Mouse (Mus musculus): Measurements from ENCODE around the gene Vasn. TPM values are rescaled to one million over a fixed set of nuclear protein-coding genes. Genes with fewer than 3 reads are reported as not detected.

The Vasn gene
- polyA plus RNA-seq, 1 experiment from 2014 or later, result 2.3 TPM

GRCm38 (mm10) chr16:4646831-4647230 lies 7.1 kb downstream of the Vasn start:
- H3K4me3 ChIP-seq, result no peak overlapping the region
- no peak overlapping the region for H3K9ac ChIP-seq
- no peak for ATAC-seq
- no peak overlapping the region for H3K4me2 ChIP-seq
- H3K27ac ChIP-seq, result no peak overlapping the region
- peaks cover 25% of the 10 kb centered on the region; the same call in 1 of the 2 replicates for H3K36me3 ChIP-seq (ENCODE audit: poor library complexity, severe bottlenecking)
- no peaks in the 10 kb centered on the region for H3K27me3 ChIP-seq
- WGBS, result 76% methylated on average over 4 of the region's 4 CpGs
- H3K9me3 ChIP-seq (replicated peaks), result no peaks in the 10 kb centered on the region
- H3K4me1 ChIP-seq, result peaks cover 33% of the 10 kb centered on the region

GRCm38 (mm10) chr16:4647651-4648141 lies 8.0 kb downstream of the Vasn start:
- Histone ChIP-seq H3K4me3 (no peak overlapping the region), H3K9ac (peak overlapping the region; percentile 3; the same call in 1 of the 2 replicates), H3K27ac (no peak overlapping the region), H3K27me3 (no peaks in the 10 kb centered on the region), H3K4me1 (peaks cover 29% of the 10 kb centered on the region), H3K9me3 (replicated peaks) (no peaks in the 10 kb centered on the region), H3K36me3 (ENCODE audit: poor library complexity, severe bottlenecking) (peaks cover 33% of the 10 kb centered on the region; the same call in 1 of the 2 replicates), H3K4me2 (no peak overlapping the region)
- 83% methylated on average over 13 of the region's 13 CpGs for WGBS
- ATAC-seq, result no peak

GRCm38 (mm10) chr16:4648416-4649023 lies 8.8 kb downstream of the Vasn start:
- H3K4me2 ChIP-seq, result no peak overlapping the region
- H3K27ac ChIP-seq, result no peak overlapping the region
- WGBS, result 86% methylated on average over 28 of the region's 28 CpGs
- no peak overlapping the region for H3K4me3 ChIP-seq
- ATAC-seq, result no peak
- no peak overlapping the region for H3K9ac ChIP-seq
- no peaks in the 10 kb centered on the region for H3K9me3 ChIP-seq (replicated peaks)
- H3K36me3 ChIP-seq (ENCODE audit: poor library complexity, severe bottlenecking), result peaks cover 33% of the 10 kb centered on the region; the same call in 1 of the 2 replicates
- peaks cover 20% of the 10 kb centered on the region for H3K4me1 ChIP-seq
- H3K27me3 ChIP-seq, result no peaks in the 10 kb centered on the region

GRCm38 (mm10) chr16:4649211-4649610 lies 9.5 kb downstream of the Vasn start:
- H3K4me1 ChIP-seq, result peaks cover 14% of the 10 kb centered on the region
- H3K27me3 ChIP-seq, result no peaks in the 10 kb centered on the region
- H3K4me3 ChIP-seq, result no peak overlapping the region
- H3K27ac ChIP-seq, result no peak overlapping the region
- ATAC-seq, result no peak
- peaks cover 39% of the 10 kb centered on the region; the same call in 1 of the 2 replicates for H3K36me3 ChIP-seq (ENCODE audit: poor library complexity, severe bottlenecking)
- H3K4me2 ChIP-seq, result no peak overlapping the region
- no peak overlapping the region for H3K9ac ChIP-seq
- no peaks in the 10 kb centered on the region for H3K9me3 ChIP-seq (replicated peaks)
- WGBS, result 88% methylated on average over 5 of the region's 5 CpGs

GRCm38 (mm10) chr16:4649692-4650091 lies 10.0 kb downstream of the Vasn start:
- peaks cover 9% of the 10 kb centered on the region for H3K4me1 ChIP-seq
- no peak overlapping the region for H3K4me3 ChIP-seq
- ATAC-seq, result no peak
- H3K4me2 ChIP-seq, result no peak overlapping the region
- no peak overlapping the region for H3K27ac ChIP-seq
- no peak overlapping the region for H3K9ac ChIP-seq
- no peaks in the 10 kb centered on the region for H3K27me3 ChIP-seq
- WGBS, result 93% methylated on average over 11 of the region's 11 CpGs
- peaks cover 43% of the 10 kb centered on the region; the same call in 1 of the 2 replicates for H3K36me3 ChIP-seq (ENCODE audit: poor library complexity, severe bottlenecking)
- no peaks in the 10 kb centered on the region for H3K9me3 ChIP-seq (replicated peaks)

- Histone ChIP-seq H3K4me2 (no peak overlapping the region), H3K27ac (no peak overlapping the region), H3K4me3 (no peak overlapping the region), H3K9ac (no peak overlapping the region), H3K9me3 (replicated peaks) (no peaks in the 10 kb centered on the region), H3K4me1 (peaks cover 8% of the 10 kb centered on the region), H3K27me3 (no peaks in the 10 kb centered on the region), H3K36me3 (ENCODE audit: poor library complexity, severe bottlenecking) (peaks cover 46% of the 10 kb centered on the region; the same call in 1 of the 2 replicates)
- WGBS, result 86% methylated on average over 3 of the region's 3 CpGs
- no peak for ATAC-seq
These were observed 10.4 kb downstream of the Vasn start for GRCm38 (mm10) chr16:4650161-4650560.

- H3K9ac ChIP-seq, result no peak overlapping the region
- no peaks in the 10 kb centered on the region for H3K27me3 ChIP-seq
- 86% methylated on average over 1 of the region's 1 CpGs for WGBS
- no peaks in the 10 kb centered on the region for H3K9me3 ChIP-seq (replicated peaks)
- peaks cover 52% of the 10 kb centered on the region; the same call in 1 of the 2 replicates for H3K36me3 ChIP-seq (ENCODE audit: poor library complexity, severe bottlenecking)
- no peak overlapping the region; the same call in 1 of the 2 replicates for H3K27ac ChIP-seq
- no peak overlapping the region for H3K4me2 ChIP-seq
- H3K4me3 ChIP-seq, result no peak overlapping the region
- ATAC-seq, result no peak
- H3K4me1 ChIP-seq, result peaks cover 15% of the 10 kb centered on the region
These were observed 11.3 kb downstream of the Vasn start for GRCm38 (mm10) chr16:4651081-4651480.

GRCm38 (mm10) chr16:4651624-4652023 lies 11.9 kb downstream of the Vasn start:
- H3K27ac ChIP-seq, result no peak overlapping the region
- H3K4me1 ChIP-seq, result peaks cover 21% of the 10 kb centered on the region
- ATAC-seq, result no peak
- H3K4me2 ChIP-seq, result no peak overlapping the region
- peaks cover 52% of the 10 kb centered on the region; the same call in 1 of the 2 replicates for H3K36me3 ChIP-seq (ENCODE audit: poor library complexity, severe bottlenecking)
- no peaks in the 10 kb centered on the region for H3K9me3 ChIP-seq (replicated peaks)
- H3K9ac ChIP-seq, result no peak overlapping the region; the same call in 1 of the 2 replicates
- whole genome bisulfite sequencing, result 66% methylated on average over 7 of the region's 7 CpGs
- no peaks in the 10 kb centered on the region for H3K27me3 ChIP-seq
- no peak overlapping the region for H3K4me3 ChIP-seq

GRCm38 (mm10) chr16:4652707-4653416 lies 13.1 kb downstream of the Vasn start:
- no peak for ATAC-seq
- Histone ChIP-seq H3K27me3 (no peaks in the 10 kb centered on the region), H3K9me3 (replicated peaks) (no peaks in the 10 kb centered on the region), H3K9ac (no peak overlapping the region), H3K4me3 (no peak overlapping the region), H3K4me1 (peaks cover 22% of the 10 kb centered on the region), H3K27ac (no peak overlapping the region), H3K4me2 (no peak overlapping the region), H3K36me3 (ENCODE audit: poor library complexity, severe bottlenecking) (peaks cover 52% of the 10 kb centered on the region; the same call in 1 of the 2 replicates)
- 86% methylated on average over 4 of the region's 4 CpGs for WGBS

GRCm38 (mm10) chr16:4654706-4655105 lies 15.0 kb downstream of the Vasn start:
- Histone ChIP-seq H3K9me3 (replicated peaks) (no peaks in the 10 kb centered on the region), H3K4me2 (no peak overlapping the region), H3K4me1 (peaks cover 33% of the 10 kb centered on the region), H3K36me3 (ENCODE audit: poor library complexity, severe bottlenecking) (peaks cover 38% of the 10 kb centered on the region; the same call in 1 of the 2 replicates), H3K9ac (no peak overlapping the region), H3K27me3 (no peaks in the 10 kb centered on the region), H3K27ac (no peak overlapping the region), H3K4me3 (no peak overlapping the region)
- 86% methylated on average over 10 of the region's 10 CpGs for WGBS
- ATAC-seq, result no peak

GRCm38 (mm10) chr16:4655251-4655734 lies 15.6 kb downstream of the Vasn start:
- H3K4me3 ChIP-seq, result no peak overlapping the region
- H3K27me3 ChIP-seq, result no peaks in the 10 kb centered on the region
- 77% methylated on average over 4 of the region's 4 CpGs for WGBS
- H3K4me2 ChIP-seq, result no peak overlapping the region
- H3K9me3 ChIP-seq (replicated peaks), result no peaks in the 10 kb centered on the region
- peaks cover 36% of the 10 kb centered on the region; the same call in 1 of the 2 replicates for H3K36me3 ChIP-seq (ENCODE audit: poor library complexity, severe bottlenecking)
- no peak overlapping the region for H3K9ac ChIP-seq
- H3K4me1 ChIP-seq, result peaks cover 33% of the 10 kb centered on the region
- ATAC-seq, result no peak
- no peak overlapping the region for H3K27ac ChIP-seq
